Mouse (Mus musculus) embryonic fibroblast, embryonic 13.5 days (primary cell): ENCODE measurements around the gene Lrig2.

Source experiments
- CTCF ChIP-seq: IDR thresholded peaks from 2 replicates; pipeline ENCODE4 v1.5.1; 2011; ENCODE audit warnings: mild to moderate bottlenecking, control low read depth, low read length, moderate library complexity, borderline replicate concordance; ENCODE audit not compliant: insufficient read depth
- POLR2A ChIP-seq: IDR thresholded peaks from 2 replicates; pipeline ENCODE4 v1.6.1; 2011; ENCODE audit warnings: low read depth, mild to moderate bottlenecking, control low read depth, low read length, moderate library complexity

DNA sequence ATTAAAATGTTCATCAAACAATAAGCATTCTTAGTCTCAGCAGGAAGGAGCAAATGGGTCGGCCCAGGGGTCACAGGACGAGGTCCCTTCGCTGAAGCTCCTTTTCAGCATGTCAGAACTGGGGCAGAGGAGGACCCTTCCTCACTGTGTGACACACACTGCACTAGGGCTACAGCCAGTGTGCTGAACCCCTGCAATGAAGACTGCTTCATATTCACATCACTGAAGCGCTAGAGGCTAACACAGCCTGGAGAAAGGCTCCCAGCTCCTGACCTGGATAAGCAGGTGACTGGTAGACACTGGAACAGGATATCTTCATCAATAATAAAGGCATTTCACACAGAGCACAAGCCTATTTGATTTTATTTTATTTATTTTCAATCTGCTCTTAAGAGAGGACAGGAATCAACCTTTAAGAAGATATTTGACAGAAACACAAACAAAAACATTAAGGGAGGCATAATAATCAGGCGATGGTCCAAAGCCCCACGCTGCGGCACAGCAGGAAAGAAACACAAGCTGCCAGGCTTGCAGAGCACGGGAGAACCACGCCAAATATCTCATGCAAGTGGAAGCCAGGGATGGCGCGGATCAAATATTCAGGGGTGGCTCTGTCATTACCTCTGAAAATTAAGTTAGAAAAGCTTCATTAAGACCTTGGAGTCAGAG, 115.5 kb downstream of the Lrig2 start:
- TF ChIP-seq POLR2A (no peak), CTCF (no peak)
